Mouse (Mus musculus) midbrain, postnatal 0 days (tissue): ENCODE data around the gene Acbd7. TPM values are rescaled to one million over a fixed set of nuclear protein-coding genes. Genes with fewer than 3 reads are reported as not detected.

Experiments
- ATAC-seq: fragments of 200-750 bp; cut with Nextera tagmentation; 2 replicates; pipeline ENCODE4 v1.8.0; 2017; ENCODE audit warnings: moderate number of reproducible peaks, mild to moderate bottlenecking, moderate TSS enrichment, moderate library complexity; ENCODE audit not compliant: low FRiP score
- DNase-seq: peaks from one replicate; pipeline ENCODE4 v3.0.0-alpha.2; 2015; ENCODE audit warnings: low spot score
- H3K27ac ChIP-seq: fragments of 300-500 bp; sonication (generic); 2 replicates; pipeline ENCODE4 v1.5.1; 2014; ENCODE audit warnings: low read depth, mild to moderate bottlenecking, low read length, mixed read lengths
- H3K27me3 ChIP-seq: fragments of 300-500 bp; sonication (generic); 2 replicates; pipeline ENCODE4 v1.6.1; 2014; ENCODE audit warnings: low read length, control low read depth, mixed read lengths; ENCODE audit not compliant: insufficient read depth
- H3K36me3 ChIP-seq: fragments of 300-500 bp; sonication (generic); 2 replicates; pipeline ENCODE4 v1.6.1; 2014; ENCODE audit warnings: low read length, control low read depth, mixed read lengths; ENCODE audit not compliant: insufficient read depth
- H3K4me1 ChIP-seq: fragments of 300-500 bp; sonication (generic); 2 replicates; pipeline ENCODE4 v1.6.1; 2014; ENCODE audit warnings: mild to moderate bottlenecking, control low read depth, antibody characterized with exemption, low read length, mixed read lengths; ENCODE audit not compliant: insufficient read depth
- H3K4me2 ChIP-seq: fragments of 300-500 bp; sonication (generic); 2 replicates; pipeline ENCODE4 v1.6.1; 2014; ENCODE audit warnings: low read depth, mild to moderate bottlenecking, low read length, mixed read lengths; ENCODE audit not compliant: poor library complexity, severe bottlenecking
- H3K4me3 ChIP-seq: fragments of 300-500 bp; sonication (generic); 2 replicates; pipeline ENCODE4 v1.5.1; 2014; ENCODE audit warnings: low read depth, mild to moderate bottlenecking, low read length, moderate library complexity
- H3K9ac ChIP-seq: fragments of 300-500 bp; sonication (generic); replicated peaks from 2 replicates; pipeline ENCODE4 v1.6.1; 2014; ENCODE audit warnings: mild to moderate bottlenecking, low read length, moderate library complexity, mixed read lengths; ENCODE audit not compliant: poor library complexity, severe bottlenecking
- H3K9me3 ChIP-seq: fragments of 300-500 bp; sonication (generic); 2 replicates; pipeline ENCODE4 v1.6.1; 2016; ENCODE audit warnings: low read length, control low read depth
- CTCF ChIP-seq: IDR thresholded peaks from 2 replicates; pipeline ENCODE4 v1.5.1; 2016; ENCODE audit warnings: antibody characterized with exemption, mild to moderate bottlenecking
- WGBS: fragments of 180-500 bp; shearing (Covaris S2); extraction: QIAGEN DNeasy Blood & Tissue Kit; methylation state at CpG from one replicate; pipeline ENCODE4 v1.1.7; 2014; 5-methylcytosine and 5-hydroxymethylcytosine counted together
- polyA plus RNA-seq: library from polyadenylated mRNA; unstranded; fragments of >200 nt; fragmentation: Nextera tagmentation; extraction: Ambion mirVana; gene quantifications from 2 replicates; pipeline ENCODE4 v1.2.1, GENCODE M21; 2015
- total RNA-seq: library from RNA; depleted of rRNA; stranded (reverse); fragments of >200 nt; gene quantifications from 2 replicates; pipeline ENCODE4 v1.2.3, GENCODE M21; 2014

Acbd7 gene
- total and polyA plus RNA-seq, 2 experiments from 2014 or later = 1.5 to 10.5 TPM

DNA sequence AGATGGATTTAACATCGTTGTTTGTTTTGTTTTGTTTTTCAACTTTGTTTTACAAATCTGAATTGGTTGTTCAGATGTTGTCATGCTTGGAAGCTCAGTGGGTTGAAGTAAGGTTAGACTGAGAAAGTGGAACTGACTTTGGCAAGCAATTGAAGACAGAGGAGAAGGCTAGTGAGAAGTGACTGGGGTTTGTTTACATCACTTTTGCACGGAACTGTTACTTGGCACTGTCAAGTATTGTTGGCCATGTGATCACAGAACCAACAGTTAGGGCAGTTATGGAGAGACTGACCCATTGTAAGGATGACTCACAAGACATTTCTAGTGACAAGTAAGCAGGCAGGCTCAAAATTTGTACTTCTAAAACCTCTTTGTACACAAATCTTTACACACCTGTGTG, 12.8 kb upstream of the Acbd7 start:
- Histone ChIP-seq H3K27ac (no peak overlapping the region), H3K4me3 (no peak overlapping the region), H3K36me3 (peaks cover 51% of the 10 kb centered on the region), H3K27me3 (no peaks in the 10 kb centered on the region), H3K4me2 (no peak overlapping the region), H3K4me1 (no peaks in the 10 kb centered on the region), H3K9ac (no peak overlapping the region), H3K9me3 (no peaks in the 10 kb centered on the region)
- WGBS = 91% methylated on average over 2 of the region's 2 CpGs
- no peak for TF ChIP-seq CTCF
- no peak for ATAC-seq
- no peak for DNase-seq

DNA sequence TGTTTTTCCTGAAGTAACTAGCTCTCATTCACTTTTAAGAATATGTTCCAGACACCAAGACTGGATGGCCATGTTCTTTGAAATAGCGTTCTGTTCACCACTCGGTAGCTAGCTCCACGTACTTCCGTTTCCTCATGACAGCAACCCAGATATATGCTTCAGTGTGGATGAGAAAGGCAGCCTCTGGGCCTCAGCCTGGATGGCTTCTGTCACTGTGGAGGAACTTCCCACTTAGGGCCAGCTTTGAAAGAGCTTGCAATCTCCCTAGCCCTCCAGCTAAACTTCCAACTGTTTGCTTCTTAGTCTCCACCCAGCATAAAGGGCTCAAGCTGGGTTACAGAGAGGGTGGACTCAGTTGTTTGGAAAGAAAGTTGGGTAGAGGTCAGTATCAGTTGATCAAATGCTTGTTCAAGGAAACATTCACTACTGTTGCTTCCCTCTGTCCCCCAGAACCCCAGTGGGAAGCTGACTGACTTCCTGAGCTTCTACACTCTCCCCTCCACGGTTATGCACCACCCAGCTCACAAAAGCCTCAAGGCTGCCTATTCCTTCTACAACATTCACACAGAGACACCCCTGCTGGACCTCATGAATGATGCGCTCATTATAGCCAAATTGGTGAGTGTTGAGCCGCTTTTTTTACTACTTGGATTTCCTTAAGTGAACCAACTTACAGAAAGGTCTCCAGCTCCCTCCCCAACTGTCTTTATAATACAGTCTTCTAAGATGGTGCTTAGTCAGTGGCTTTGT, 11.4 kb upstream of the Acbd7 start:
- no peak for TF ChIP-seq CTCF
- 93% methylated on average over 7 of the region's 7 CpGs for WGBS
- Histone ChIP-seq H3K4me1 (no peaks in the 10 kb centered on the region), H3K27me3 (no peaks in the 10 kb centered on the region), H3K4me3 (no peak overlapping the region), H3K9ac (no peak overlapping the region), H3K27ac (no peak overlapping the region), H3K36me3 (peaks cover 48% of the 10 kb centered on the region), H3K9me3 (no peaks in the 10 kb centered on the region), H3K4me2 (no peak overlapping the region)
- ATAC-seq (no peak), DNase-seq (no peak)

DNA sequence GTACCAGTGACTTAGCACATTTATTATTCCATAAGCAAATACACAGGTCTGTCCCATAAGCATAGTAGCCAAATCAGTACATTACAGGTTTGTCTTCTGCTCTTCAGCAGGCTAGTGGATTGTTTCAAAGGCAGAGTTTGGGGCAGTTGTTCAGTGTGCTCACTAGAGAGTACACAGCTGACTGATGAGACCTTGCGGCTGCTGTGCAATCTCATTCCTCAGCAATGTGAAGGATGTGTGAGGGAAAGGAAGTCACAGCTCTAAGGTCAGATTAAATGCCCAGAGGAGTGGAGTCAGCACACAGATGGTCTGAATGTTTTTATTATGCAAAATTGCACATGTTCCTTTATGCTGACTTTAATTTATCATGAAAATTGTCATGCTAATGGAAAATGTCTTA, 9.4 kb upstream of the Acbd7 start:
- H3K4me1 ChIP-seq = no peaks in the 10 kb centered on the region
- no peaks in the 10 kb centered on the region for H3K9me3 ChIP-seq
- WGBS = 96% methylated on average over 1 of the region's 1 CpGs
- H3K9ac ChIP-seq = no peak overlapping the region
- ATAC-seq = no peak
- TF ChIP-seq CTCF = no peak
- DNase-seq = no peak
- no peaks in the 10 kb centered on the region for H3K27me3 ChIP-seq
- no peak overlapping the region for H3K4me2 ChIP-seq
- H3K27ac ChIP-seq = no peak overlapping the region
- no peak overlapping the region for H3K4me3 ChIP-seq
- H3K36me3 ChIP-seq = peaks cover 45% of the 10 kb centered on the region

- DNase-seq (peak; percentile 59), ATAC-seq (no peak)
- Histone ChIP-seq H3K9me3 (no peaks in the 10 kb centered on the region), H3K4me2 (no peak overlapping the region), H3K9ac (no peak overlapping the region), H3K27me3 (no peaks in the 10 kb centered on the region), H3K27ac (no peak overlapping the region), H3K4me1 (no peaks in the 10 kb centered on the region), H3K4me3 (no peak overlapping the region), H3K36me3 (peaks cover 40% of the 10 kb centered on the region)
- peak; percentile 71 for TF ChIP-seq CTCF
- WGBS = 16% methylated on average over 1 of the region's 1 CpGs
These were observed 8.6 kb upstream of the Acbd7 start for GRCm38 (mm10) chr2:3327351-3327750.

DNA sequence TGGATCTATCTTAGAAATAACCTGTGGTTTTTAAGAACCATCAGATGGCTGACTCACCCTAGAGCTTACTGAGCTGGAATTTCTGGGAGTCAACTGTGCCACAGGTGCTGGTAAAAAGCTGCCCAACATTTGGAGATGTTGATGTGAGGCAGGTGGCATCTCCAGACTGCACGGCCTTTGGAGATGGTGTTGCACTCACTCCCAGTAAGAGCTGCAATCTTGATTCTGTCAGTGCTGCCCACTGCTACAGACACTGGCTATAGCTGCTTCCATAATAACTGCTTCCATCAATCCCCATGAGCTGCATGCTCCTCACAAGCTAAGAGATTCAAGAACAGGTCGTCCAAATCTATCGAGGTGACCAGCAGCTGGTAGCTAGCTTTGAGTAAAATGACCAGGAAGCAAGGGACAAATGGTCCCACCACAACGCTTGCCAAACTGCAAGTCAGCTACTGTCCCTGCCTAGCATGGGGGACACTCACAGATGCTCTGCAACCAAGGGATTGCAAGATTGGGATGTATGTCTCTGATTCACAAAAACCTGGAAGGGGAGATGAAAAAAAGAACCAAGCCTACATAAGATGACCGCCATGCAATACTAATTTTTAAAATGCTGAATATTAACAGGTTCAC, 4.8 kb upstream of the Acbd7 start:
- no peaks in the 10 kb centered on the region for H3K4me1 ChIP-seq
- peaks cover 13% of the 10 kb centered on the region; the same call in 1 of the 2 replicates for H3K36me3 ChIP-seq
- H3K27ac ChIP-seq = peak overlapping the region; percentile 86; the same call in 1 of the 2 replicates
- no peak for DNase-seq
- H3K9ac ChIP-seq = peak overlapping the region; percentile 76; the same call in 1 of the 2 replicates
- TF ChIP-seq CTCF = no peak
- H3K4me3 ChIP-seq = peak overlapping the region; percentile 59
- peak overlapping the region; percentile 73 for H3K4me2 ChIP-seq
- no peak for ATAC-seq
- no peaks in the 10 kb centered on the region for H3K27me3 ChIP-seq
- H3K9me3 ChIP-seq = no peaks in the 10 kb centered on the region
- WGBS = 88% methylated on average over 5 of the region's 5 CpGs

DNA sequence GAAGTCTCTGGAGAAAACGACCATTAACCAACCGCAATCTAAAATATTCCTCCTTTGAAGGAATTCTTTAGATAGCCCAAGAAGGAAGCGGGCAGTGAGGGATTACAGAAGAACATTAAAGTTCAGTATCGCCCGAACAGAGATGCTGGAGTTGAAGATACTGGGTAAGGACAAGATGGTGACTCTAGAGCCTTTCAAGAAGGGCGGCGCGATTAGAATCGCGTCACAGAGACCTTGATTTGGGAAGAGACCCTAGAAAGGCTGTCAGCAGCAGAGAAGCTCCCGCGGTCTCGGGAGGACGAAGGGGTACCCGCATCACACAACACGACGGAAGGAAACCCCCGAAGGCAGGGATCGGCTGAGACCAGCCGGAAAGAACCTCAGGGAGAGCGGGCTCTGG, 3.9 kb upstream of the Acbd7 start:
- DNase-seq = peak; percentile 73
- 1% methylated on average over 20 of the region's 21 CpGs for WGBS
- Histone ChIP-seq H3K4me2 (peak overlapping the region; percentile 73), H3K27me3 (no peaks in the 10 kb centered on the region), H3K4me1 (no peaks in the 10 kb centered on the region), H3K27ac (peak overlapping the region; percentile 86), H3K36me3 (peaks cover 8% of the 10 kb centered on the region; the same call in 1 of the 2 replicates), H3K4me3 (peak overlapping the region; percentile 59), H3K9me3 (no peaks in the 10 kb centered on the region), H3K9ac (peak overlapping the region; percentile 76)
- no peak for ATAC-seq
- TF ChIP-seq CTCF = no peak
